Mouse (Mus musculus) embryo, embryonic 9.5 days (tissue): ENCODE measurements around the gene Erap1.
A peak's percentile ranks its signal among the peaks of the same experiment; 100 is the strongest.
"Not testable (repeated sequence)": the region's sequence is repeated elsewhere in the genome, so short reads cannot be mapped to it uniquely, and the experiment has no call there.

Source experiments
- DNase-seq: peaks from one replicate; pipeline ENCODE4 v3.0.0-alpha.2; 2017; ENCODE audit errors: extremely low spot score

Gene Erap1

DNA sequence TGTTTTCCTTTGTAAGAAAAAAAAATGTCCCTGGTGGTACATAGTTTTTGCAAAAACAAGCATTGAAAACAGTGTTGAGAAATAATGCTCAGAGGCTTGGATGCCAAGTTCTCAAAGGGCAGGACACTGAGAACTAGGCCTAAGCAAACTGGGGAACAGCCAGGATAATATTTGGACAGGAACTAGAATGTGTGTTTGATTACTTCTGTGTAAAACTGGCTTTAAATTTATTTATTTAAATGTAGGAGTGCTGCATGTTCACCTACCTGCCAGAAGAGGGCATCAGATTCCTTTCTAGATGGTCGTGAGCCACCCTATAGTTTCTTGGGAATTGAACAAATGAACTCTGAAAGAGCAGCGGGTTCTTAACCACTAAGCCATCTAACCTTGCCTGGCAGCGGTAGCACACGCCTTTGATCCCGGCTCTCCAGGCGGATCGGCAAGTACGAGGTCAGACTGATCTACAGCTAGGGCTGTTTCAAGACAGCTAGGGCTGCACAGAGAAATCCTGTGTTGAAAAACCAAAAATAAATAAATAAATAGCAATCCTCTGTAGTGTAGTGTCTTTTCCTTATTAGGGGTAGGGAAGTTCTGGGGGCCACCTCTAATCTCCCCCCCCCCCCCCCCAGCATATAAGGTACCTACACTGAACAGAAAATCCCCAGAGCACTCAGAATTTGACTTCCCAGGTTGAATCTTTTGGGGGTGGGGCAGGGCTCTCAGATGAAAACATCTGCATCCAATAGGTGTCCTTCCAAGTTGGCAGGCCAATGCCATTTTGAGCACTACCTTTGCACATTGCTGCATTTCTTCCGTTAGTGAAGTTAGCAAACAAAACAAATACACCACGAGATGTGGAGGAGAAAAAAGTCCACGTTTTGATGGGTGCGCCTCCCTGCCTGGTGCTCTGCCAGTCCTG is at the start of gene Erap1:
Gene Erap1 (plus strand): TSS at position 776 of the 919 bp plus-strand sequence.
- peak; percentile 62 for DNase-seq

GRCm38 (mm10) chr13:74591401-74591821 is 48.0 kb upstream of the Erap1 start:
- peak; percentile 0 for DNase-seq

DNA sequence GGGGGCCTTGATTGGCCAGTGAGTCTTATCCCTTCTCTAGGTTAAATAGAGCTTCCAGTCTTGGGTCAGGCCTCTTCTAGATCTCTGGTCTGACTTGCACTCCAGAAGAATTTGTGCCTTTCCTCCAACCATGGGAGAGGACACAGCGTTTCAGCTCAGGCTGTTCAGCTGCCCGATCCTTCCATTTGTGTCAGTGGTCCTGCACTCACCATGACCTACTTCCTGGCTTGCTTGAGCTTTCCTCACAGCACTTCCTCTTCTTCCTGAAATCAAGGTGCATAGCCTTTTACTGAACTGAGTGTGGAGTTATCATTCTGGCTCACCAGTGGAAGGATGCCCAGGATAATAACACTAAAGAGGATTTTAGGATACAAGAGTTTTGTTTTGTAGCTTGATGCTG is 47.5 kb upstream of the Erap1 start:
- not testable (repeated sequence) for DNase-seq

DNA sequence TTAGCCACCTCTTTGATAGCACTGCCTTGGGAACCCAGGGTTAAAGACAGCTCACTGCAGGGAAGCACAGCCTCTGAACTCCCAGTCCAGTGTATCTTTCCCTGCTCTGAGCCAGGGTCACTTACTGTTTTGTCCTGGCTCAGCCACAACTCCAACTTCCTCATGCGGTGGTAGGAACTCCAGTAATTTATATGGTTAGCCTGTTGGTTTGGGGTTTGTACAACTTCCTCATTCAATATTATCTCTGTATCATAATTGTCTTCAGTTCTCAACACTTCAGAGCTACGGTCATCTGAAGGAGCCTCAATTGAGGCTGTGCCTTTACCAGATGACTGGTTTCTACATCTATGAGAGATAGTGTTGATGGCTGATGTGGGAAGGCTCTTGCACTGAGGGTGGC is 42.3 kb upstream of the Erap1 start:
- not testable (repeated sequence) for DNase-seq

GRCm38 (mm10) chr13:74601776-74602175 is 37.6 kb upstream of the Erap1 start:
- DNase-seq: not testable (repeated sequence)

DNA sequence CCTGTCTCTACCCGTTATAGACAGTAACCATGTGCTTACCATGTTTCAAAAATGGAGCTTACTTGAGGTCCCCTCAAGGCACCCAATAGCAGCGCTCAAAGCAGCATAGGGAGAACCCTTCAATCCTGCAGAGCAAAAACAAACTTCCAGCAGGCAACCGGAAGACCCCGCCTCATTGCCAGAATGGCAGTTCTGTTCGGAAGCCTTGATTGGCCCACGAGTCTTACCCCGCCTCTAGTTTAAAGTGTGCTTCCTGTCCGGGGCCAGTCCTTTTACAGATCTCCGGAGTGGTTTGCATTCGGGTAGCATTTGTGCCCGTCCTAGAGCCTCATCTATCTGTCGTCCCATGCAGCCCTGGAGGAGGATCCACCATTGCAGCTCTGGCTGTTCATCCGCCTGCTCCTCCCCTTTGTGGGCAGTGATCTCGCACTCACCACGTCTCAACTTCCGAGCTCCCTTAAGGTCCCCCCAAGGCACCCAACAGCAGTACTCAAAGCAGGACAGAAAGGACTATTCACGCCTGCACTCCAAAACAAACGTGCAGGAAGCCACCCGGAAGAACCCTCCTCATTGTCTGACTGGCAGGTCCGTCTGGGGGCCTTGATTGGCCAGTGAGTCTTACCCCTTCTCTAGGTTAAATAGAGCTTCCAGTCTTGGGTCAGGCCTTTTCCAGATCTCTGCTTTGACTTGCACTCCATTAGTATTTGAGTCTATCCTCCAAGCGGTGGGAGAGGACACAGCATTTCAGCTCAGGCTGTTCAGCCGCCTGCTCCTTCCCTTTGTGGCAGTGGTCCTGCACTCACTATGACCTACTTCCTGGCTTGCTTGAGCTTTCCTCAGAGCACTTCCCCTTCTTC is 22.0 kb upstream of the Erap1 start:
- peak; percentile 78 for DNase-seq

DNA sequence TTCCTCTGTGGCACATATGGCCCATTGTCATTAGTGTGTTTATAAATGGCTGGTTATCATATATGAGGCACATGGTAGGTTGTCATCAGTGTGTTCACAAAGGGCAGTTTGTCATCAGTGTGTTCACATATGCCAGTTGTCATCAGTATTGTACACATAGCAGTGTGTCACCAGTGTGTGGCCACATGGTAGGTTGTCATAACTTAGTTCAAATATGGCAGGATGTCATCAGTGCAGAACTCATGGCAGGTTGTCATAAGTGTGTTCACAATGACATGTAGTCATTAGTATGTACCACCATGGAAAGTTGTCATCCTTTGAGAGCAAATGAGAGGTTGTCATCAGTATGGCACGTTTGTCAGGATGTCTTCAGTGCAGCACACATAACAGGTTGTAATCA is 7.0 kb upstream of the Erap1 start:
- DNase-seq: no peak

- no peak for DNase-seq
Measured at GRCm38 (mm10) chr13:74632857-74633256, 6.5 kb upstream of the Erap1 start.

GRCm38 (mm10) chr13:74639712-74640522 is 549 bp downstream of the Erap1 start:
- peak; percentile 83 for DNase-seq

DNA sequence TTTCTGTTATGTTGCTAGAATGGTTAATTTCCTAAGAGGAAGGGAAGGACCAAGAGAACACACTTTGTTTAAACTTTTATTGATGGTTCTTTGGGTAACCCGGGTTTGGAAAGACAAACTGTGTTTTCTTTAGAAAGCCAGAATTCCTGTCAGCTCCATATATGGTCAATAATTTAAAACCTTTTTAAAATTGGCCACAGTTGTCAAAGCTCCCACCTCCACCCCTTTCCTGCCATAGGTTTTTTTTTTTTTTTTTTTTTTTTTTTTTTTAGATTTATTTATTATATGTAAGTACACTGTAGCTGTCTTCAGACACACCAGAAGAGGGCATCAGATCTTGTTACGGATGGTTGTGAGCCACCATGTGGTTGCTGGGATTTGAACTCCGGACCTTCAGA is 1.2 kb downstream of the Erap1 start:
- not testable (repeated sequence) for DNase-seq

GRCm38 (mm10) chr13:74695497-74696193 is 56.3 kb downstream of the Erap1 start:
- no peak for DNase-seq

DNA sequence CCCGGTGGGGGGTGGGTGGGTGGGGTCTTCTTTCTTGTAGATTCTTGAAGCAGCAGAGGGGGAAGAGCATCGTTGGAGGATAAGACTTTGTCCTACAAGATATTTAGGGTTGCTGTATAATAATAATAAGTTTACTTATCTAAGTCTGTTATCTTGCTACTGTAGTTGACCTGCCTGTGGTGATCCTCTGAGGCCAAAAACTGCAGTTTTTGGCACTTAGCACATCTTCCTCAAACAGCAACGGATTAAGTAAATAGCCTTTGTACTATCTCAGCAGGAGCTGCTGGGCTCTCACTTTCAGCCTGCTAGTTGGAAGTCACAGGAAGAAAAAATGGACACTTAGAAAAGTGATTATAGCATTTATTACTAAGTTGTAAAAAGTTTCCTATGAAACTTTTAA is 56.9 kb downstream of the Erap1 start:
- DNase-seq: no peak

DNA sequence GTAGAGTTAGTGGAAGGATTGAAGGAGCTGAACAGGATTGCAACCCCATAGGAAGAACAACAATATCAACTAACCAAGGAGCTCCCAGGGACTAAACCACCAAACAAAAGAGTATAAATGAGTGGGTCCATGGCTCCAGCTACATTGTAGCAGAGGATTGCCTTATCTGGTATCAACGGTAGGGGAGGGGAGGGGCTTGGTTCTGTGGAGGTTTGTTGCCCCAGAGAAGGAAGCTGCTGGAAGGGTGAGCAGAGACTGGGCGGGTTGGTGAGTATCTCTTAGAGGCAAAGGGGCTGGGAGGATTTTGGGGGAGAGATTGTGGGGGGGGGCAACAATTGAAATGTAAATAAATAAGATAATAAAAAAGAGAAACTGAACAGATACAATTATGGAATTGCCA is 79.6 kb downstream of the Erap1 start:
- no peak for DNase-seq

- DNase-seq: no peak
Measured at GRCm38 (mm10) chr13:74733726-74734125, 94.4 kb downstream of the Erap1 start.

DNA sequence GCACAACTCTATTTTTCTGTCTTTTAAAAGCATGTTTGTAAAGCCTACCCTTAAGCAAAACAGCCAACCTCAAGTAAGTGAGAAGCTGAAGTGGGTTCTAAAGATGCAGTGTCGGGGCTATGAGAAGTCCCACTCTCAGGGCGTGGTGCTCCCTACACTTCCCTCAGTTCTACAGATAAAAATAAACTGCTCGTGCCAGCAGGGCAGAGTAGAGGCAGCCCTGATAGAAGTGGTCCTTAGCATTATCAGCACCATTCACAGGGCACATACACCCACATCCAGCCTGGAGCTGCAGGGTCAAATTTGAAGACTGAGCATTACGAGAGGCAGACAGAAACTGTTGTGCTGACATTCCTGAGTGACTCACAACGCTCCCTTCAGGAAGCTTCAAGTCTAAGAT is 96.5 kb downstream of the Erap1 start:
- DNase-seq: no peak

- DNase-seq: no peak
Measured at GRCm38 (mm10) chr13:74736396-74736795, 97.0 kb downstream of the Erap1 start.
